Mouse (Mus musculus) midbrain, embryonic 10.5 days (tissue): ENCODE data around the gene Gngt2. TPM values are rescaled to one million over a fixed set of nuclear protein-coding genes. Genes with fewer than 3 reads are reported as not detected.

Source experiments
- DNase-seq: peaks from one replicate; pipeline ENCODE4 v3.0.0-alpha.2; 2017; ENCODE audit warnings: low spot score
- H3K27ac ChIP-seq: fragments of 300-500 bp; sonication (generic); replicated peaks from 2 replicates; pipeline ENCODE4 v1.5.1; 2016; ENCODE audit warnings: mild to moderate bottlenecking
- H3K27me3 ChIP-seq: fragments of 300-500 bp; sonication (generic); 2 replicates; pipeline ENCODE4 v1.6.1; 2016; ENCODE audit warnings: low read depth, mild to moderate bottlenecking; ENCODE audit not compliant: poor library complexity, severe bottlenecking
- H3K36me3 ChIP-seq: fragments of 300-500 bp; sonication (generic); 2 replicates; pipeline ENCODE4 v1.6.1; 2016; ENCODE audit warnings: mild to moderate bottlenecking, moderate library complexity
- H3K4me1 ChIP-seq: fragments of 300-500 bp; sonication (generic); 2 replicates; pipeline ENCODE4 v1.6.1; 2016
- H3K4me3 ChIP-seq: fragments of 300-500 bp; sonication (generic); 2 replicates; pipeline ENCODE4 v1.5.1; 2016; ENCODE audit warnings: mild to moderate bottlenecking, moderate library complexity
- H3K9me3 ChIP-seq: fragments of 300-500 bp; sonication (generic); replicated peaks from 2 replicates; pipeline ENCODE4 v1.6.1; 2016; ENCODE audit warnings: mild to moderate bottlenecking
- WGBS: fragments of 180-500 bp; shearing (Covaris S2); methylation state at CpG from one replicate; pipeline ENCODE4 v1.1.7; 2016; 5-methylcytosine and 5-hydroxymethylcytosine counted together
- polyA plus RNA-seq: library from polyadenylated mRNA; unstranded; fragments of >200 nt; fragmentation: Nextera tagmentation; extraction: Ambion mirVana; gene quantifications from 2 replicates; pipeline ENCODE4 v1.2.1, GENCODE M21; 2016

Gngt2 gene
- polyA plus RNA-seq, 1 experiment from 2014 or later: 6.1 TPM

DNA sequence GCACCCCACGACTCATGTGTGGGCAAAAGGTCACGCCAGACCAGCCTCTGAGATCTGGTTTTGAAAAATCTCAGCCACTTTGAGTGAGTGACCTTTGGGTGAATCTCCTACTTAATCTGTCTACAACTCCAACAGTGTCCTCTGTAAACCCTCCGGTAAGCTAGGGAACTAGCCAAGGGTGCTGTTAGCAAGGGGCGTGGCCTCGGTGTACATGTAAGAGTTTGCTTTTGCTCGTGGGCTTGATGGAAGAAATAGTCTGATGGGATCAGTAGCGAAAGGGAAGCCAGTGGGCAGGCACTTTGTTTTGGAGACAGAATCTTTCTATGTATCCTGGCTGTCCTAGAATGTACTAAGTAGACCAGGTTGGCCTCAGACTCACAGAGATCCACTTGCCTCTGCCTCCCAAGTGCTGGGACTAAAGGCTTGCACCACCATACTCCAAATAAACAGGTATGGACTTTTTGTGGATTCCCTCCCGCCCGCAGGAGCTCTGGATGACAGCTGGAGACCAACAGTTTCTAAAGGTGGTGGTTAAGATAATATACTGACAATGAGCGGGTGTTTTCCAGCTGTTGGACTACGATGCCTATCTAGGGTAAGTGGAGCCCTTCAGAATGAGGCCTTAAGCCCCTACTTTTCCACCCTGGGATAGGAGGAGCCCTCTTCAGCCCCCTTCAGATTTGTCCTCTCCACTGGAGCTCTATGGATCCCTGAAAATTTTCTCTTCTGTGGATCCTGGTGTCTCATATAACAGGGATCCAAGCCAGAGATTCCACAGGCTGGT lies 8.6 kb upstream of the Gngt2 start:
- no peak overlapping the region for H3K4me3 ChIP-seq
- H3K9me3 ChIP-seq: no peaks in the 10 kb centered on the region
- WGBS: 79% methylated on average over 11 of the region's 11 CpGs
- no peaks in the 10 kb centered on the region for H3K36me3 ChIP-seq
- H3K27me3 ChIP-seq: peaks cover 98% of the 10 kb centered on the region
- no peak overlapping the region for H3K27ac ChIP-seq
- H3K4me1 ChIP-seq: peaks cover 52% of the 10 kb centered on the region
- no peak for DNase-seq

DNA sequence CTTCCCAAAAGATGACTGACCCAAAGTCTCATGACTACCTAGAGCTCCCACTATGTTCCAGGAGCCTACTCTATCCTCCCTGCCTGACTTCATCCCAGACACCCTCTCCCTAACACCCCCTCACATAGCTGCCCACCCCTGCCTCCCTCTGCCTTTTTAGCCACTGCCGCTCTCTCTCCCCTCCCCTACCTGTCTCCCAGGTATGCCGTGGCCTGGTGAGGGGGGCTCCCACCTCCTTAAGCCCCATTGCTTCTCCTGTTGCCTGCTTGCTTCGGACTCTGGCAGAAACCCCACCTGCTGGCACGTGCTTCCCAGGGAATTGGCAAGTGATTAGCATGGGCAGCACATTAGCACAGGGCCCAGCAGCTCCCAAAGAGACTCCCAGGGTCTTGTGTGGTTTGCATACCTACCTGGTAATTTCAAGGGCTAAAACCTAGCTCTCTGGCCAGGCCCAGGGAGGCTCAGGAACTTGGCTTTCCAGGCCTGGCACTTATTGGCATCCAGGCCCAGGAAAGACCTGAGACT lies 7.4 kb upstream of the Gngt2 start:
- DNase-seq: no peak
- no peak overlapping the region for H3K27ac ChIP-seq
- WGBS: 32% methylated on average over 4 of the region's 4 CpGs
- H3K36me3 ChIP-seq: no peaks in the 10 kb centered on the region
- H3K4me3 ChIP-seq: no peak overlapping the region
- no peaks in the 10 kb centered on the region for H3K9me3 ChIP-seq
- H3K27me3 ChIP-seq: peaks cover 100% of the 10 kb centered on the region
- peaks cover 54% of the 10 kb centered on the region for H3K4me1 ChIP-seq

DNA sequence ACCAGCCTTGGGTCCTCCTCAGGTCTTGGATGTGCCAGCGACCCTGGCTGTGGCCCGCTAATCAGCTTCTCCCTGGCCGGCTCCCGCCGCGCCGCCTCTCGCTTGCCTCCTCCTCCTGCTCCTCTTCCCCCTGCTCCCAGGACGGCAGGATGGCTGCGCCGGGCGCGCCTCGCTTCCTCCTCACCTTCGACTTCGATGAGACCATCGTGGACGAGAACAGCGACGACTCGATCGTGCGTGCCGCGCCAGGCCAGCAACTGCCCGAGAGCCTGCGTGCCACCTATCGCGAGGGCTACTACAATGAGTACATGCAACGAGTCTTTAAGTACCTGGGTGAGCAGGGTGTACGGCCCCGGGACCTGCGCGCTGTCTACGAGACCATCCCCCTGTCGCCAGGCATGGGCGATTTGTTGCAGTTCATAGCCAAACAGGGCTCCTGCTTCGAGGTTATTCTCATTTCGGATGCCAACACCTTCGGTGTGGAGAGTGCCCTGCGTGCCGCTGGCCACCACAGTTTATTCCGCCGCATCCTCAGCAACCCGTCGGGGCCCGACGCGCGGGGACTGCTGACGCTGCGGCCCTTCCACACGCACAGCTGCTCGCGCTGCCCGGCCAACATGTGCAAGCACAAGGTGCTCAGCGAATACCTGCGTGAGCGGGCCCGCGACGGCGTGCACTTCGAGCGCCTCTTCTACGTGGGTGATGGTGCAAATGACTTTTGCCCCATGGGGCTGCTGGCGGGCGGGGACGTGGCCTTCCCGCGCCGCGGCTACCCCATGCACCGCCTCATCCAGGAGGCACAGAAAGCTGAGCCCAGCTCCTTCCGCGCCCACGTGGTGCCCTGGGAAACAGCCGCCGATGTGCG lies 6.4 kb upstream of the Gngt2 start:
- 3% methylated on average over 80 of the region's 80 CpGs for WGBS
- H3K36me3 ChIP-seq: no peaks in the 10 kb centered on the region
- H3K4me3 ChIP-seq: peak overlapping the region; percentile 43
- peaks cover 100% of the 10 kb centered on the region for H3K27me3 ChIP-seq
- no peak overlapping the region for H3K27ac ChIP-seq
- H3K4me1 ChIP-seq: peaks cover 56% of the 10 kb centered on the region
- peak; percentile 42 for DNase-seq
- H3K9me3 ChIP-seq: no peaks in the 10 kb centered on the region

DNA sequence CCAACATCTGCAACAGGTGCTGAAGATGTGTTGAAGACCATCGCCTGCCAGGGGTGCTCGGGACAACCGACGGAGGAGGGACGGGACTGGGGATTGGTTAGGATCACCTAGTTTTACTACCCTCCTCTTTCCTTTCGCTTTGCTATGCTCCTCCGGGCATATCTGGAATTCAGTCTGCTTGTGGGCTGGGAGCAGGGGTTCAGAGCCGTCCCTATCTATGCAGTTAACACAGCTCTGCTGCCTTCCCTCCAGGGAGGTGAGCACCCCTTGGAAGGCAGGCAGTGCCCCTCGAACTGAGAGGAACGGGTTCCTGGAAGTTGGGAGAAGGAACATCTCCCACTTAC lies 5.8 kb upstream of the Gngt2 start:
- no peaks in the 10 kb centered on the region for H3K36me3 ChIP-seq
- peak overlapping the region; percentile 43 for H3K4me3 ChIP-seq
- 5% methylated on average over 10 of the region's 10 CpGs for WGBS
- H3K4me1 ChIP-seq: peaks cover 59% of the 10 kb centered on the region
- H3K27ac ChIP-seq: no peak overlapping the region
- no peak for DNase-seq
- peaks cover 100% of the 10 kb centered on the region for H3K27me3 ChIP-seq
- no peaks in the 10 kb centered on the region for H3K9me3 ChIP-seq

DNA sequence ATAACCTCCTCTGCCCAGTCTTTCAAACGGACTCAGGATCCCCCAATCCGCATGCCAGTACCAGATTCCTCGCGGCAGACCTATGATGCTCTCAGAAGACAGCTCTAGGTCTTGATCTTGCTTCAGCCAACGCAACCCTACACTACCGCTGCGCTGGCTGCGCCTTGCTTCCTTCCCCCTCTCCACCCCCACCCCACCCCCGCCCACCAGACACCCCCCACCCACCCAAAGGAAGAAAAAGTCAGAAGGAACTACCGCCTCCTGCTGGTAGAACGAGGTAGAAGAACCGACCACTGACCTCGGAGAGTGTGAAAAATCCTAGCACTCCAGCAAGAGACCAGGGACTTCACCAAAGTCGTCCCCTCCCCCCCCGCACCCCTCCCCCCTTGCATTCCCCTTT lies 5.4 kb upstream of the Gngt2 start:
- Histone ChIP-seq H3K36me3 (no peaks in the 10 kb centered on the region), H3K27me3 (peaks cover 100% of the 10 kb centered on the region), H3K4me3 (0 out of 2 replicates have a peak overlapping the region, but pooled peaks have one; percentile 43), H3K9me3 (no peaks in the 10 kb centered on the region), H3K27ac (no peak overlapping the region), H3K4me1 (peaks cover 59% of the 10 kb centered on the region)
- DNase-seq: no peak
- WGBS: 3% methylated on average over 14 of the region's 15 CpGs

DNA sequence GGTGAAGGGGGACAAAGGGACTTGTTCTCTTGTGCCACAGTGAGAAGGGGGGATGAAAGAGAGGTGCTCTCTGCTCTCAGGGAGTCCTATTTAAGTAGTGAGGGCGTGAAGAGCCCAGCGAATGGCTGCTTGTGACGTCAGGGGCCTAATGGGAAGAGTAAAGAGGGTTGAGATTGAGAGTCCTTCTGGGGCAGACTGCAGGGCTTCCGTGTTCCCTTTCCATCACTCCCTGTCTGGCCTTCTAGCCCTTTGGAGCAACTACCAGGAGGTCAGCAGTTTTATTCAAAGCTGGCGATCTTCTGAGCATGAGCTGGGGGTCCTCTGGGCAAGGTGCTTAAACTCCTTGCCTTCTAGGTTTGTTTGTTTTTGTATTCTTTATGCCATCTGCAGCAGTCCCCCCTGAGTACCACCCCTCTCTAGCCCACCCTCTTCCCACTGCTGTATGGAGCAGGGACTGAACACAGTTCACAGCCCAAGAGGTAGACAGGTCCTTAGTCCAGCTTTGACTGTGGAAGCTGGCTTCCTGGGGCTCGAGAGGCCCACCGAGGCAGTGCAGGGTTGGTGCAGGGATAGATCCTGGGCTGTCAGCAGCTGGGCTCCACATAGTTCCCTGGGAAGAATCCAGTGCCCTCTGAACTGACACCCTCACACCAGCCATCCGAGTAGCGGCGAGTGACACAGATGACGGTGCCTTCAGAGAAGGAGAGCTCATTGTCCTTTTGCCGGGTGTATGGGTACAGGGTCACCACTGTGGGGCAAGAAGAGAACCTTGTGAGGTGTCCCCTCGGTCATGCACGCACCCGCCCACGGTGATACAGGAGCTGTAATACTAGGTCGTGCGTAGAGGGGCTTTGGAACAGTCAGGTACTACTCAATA lies 4.6 kb upstream of the Gngt2 start:
- no peak overlapping the region for H3K27ac ChIP-seq
- no peaks in the 10 kb centered on the region for H3K9me3 ChIP-seq
- no peak for DNase-seq
- H3K4me3 ChIP-seq: no peak overlapping the region
- 35% methylated on average over 18 of the region's 18 CpGs for WGBS
- no peaks in the 10 kb centered on the region for H3K36me3 ChIP-seq
- H3K4me1 ChIP-seq: peaks cover 59% of the 10 kb centered on the region
- peaks cover 100% of the 10 kb centered on the region for H3K27me3 ChIP-seq

DNA sequence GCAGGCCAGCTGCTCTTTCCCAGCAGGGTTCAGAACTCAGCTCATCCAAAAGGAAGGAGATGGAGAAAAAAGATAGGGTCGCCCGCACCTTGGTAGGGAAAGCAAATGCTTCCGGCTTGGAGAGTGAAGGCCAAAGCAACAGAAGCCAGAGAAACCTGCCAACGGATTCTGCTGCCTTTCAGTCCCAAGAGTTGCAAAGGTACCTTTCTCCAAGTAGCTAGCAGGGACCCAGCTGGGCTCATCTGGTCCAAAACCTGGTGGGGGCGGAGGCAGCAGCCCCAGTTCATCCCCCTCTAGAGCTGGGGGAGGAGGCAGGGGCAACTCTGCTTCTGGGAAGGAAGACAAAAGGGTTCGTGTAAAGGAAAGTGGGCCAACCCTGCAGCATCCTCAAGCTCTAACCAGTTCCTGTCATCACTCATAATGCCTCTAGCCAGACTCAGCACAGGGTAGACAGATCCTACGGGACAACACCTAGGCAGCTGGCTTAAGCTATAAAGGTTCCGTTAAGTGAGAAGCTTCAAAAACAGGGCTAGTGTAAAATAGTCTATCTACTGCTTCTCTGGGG lies 3.9 kb upstream of the Gngt2 start:
- Histone ChIP-seq H3K27me3 (peaks cover 99% of the 10 kb centered on the region), H3K4me3 (no peak overlapping the region), H3K9me3 (no peaks in the 10 kb centered on the region), H3K4me1 (peaks cover 59% of the 10 kb centered on the region), H3K27ac (no peak overlapping the region), H3K36me3 (no peaks in the 10 kb centered on the region)
- DNase-seq: no peak
- 25% methylated on average over 8 of the region's 8 CpGs for WGBS

DNA sequence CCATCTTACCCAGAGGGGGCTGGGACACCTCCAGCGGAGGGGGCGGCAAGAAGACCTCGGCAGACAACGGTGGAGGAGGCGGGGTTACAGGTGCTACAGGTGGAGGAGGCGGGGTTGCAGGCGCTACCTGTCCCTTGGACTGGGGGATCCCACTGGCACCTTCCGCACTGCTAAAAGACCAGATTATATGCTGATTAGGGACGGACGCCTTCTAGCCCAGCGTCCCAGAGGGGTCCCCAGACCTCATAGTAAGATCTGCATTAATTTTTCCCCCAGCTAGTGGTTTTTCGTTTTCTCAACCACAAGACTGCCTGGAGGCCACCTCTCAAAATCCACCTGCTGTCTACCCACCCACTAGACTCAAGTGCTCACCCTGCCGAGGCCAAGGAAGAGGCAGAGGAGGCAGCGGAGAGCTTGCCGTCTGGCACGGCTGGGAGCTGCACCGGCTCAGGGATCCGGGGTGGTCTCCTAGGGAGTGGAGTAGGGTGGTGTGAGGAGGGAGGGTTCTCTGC lies 3.3 kb upstream of the Gngt2 start:
- no peak overlapping the region for H3K27ac ChIP-seq
- no peaks in the 10 kb centered on the region for H3K36me3 ChIP-seq
- peaks cover 94% of the 10 kb centered on the region for H3K27me3 ChIP-seq
- no peaks in the 10 kb centered on the region for H3K9me3 ChIP-seq
- H3K4me3 ChIP-seq: peak overlapping the region; percentile 14
- 8% methylated on average over 18 of the region's 18 CpGs for WGBS
- peaks cover 59% of the 10 kb centered on the region for H3K4me1 ChIP-seq
- DNase-seq: peak; percentile 25

DNA sequence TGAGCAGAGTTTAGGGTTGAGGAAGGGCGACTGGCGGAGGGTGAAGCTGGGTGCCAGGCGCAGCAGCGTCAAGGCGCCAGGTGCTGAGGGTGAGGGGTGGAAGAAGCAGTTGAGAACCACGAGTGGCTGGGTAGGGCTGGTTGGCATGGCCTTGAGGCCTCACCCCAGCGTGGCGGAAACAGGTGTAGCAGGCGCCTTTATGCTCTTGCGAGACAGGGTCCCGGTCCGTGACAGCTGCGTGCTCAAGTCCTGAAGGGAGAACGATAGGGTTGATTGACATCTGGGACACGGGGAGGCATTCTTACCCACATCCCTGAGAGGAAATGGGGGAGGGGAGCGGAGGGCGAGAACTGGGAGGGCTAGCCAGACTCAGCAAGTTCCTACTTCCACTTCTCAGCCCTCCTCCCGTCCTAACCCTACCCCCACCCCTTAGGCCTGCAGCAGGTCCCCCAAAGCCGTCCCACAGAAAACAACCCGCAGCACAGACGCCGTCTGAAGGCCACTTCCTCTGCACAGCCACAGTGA lies 2.8 kb upstream of the Gngt2 start:
- peak overlapping the region; percentile 14 for H3K4me3 ChIP-seq
- H3K36me3 ChIP-seq: no peaks in the 10 kb centered on the region
- peaks cover 89% of the 10 kb centered on the region for H3K27me3 ChIP-seq
- peak; percentile 24 for DNase-seq
- no peaks in the 10 kb centered on the region for H3K9me3 ChIP-seq
- WGBS: 6% methylated on average over 22 of the region's 22 CpGs
- H3K27ac ChIP-seq: no peak overlapping the region
- H3K4me1 ChIP-seq: peaks cover 61% of the 10 kb centered on the region

DNA sequence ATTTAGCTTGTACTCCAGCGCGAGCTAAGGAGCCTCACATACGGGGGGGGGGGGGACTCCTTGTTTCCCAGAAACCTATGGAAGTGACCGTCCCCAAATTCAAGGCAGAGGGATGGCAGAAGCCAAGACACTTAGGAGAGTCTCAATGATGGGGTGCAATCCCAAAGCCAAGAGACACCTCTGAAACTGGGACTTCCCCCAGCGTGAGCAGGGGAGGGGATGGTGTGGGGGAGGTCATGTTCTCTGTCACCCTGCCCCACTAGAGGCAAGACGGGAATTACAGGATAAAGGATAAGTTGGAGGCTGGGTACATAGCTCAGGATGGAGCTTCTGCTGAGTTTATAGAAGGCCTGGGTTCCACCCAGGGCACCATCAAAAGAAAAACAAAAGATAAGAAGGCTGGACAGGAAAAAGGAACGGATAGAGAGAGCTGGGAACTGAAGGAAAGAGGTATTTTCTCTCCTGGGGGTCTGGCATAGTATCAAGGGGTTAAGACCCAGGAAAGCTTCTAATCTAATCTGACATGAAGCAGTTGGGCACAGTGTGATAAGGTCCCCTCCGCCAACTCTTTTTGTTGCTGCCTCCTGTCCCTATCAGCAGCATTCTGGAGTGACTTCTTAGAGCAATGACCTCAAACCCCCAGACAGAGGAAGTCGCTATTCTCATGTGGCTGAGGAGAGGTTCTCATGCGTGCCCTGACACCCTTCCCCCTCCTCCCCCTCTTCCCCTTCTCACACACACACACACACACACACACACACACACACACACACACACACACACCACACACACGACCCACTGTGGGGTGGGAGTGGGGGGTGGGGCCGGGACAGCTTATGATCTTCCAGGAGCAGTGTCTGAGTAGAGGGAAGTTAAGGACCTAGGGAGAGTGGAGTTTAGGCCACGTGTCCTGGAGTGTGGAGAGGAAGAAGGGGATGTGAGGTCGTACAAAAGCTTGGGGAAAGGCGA lies 2.0 kb upstream of the Gngt2 start:
- no peak overlapping the region for H3K27ac ChIP-seq
- H3K36me3 ChIP-seq: no peaks in the 10 kb centered on the region
- 19% methylated on average over 15 of the region's 15 CpGs for WGBS
- H3K9me3 ChIP-seq: no peaks in the 10 kb centered on the region
- DNase-seq: no peak
- H3K4me1 ChIP-seq: peaks cover 62% of the 10 kb centered on the region
- no peak overlapping the region for H3K4me3 ChIP-seq
- H3K27me3 ChIP-seq: peaks cover 82% of the 10 kb centered on the region

DNA sequence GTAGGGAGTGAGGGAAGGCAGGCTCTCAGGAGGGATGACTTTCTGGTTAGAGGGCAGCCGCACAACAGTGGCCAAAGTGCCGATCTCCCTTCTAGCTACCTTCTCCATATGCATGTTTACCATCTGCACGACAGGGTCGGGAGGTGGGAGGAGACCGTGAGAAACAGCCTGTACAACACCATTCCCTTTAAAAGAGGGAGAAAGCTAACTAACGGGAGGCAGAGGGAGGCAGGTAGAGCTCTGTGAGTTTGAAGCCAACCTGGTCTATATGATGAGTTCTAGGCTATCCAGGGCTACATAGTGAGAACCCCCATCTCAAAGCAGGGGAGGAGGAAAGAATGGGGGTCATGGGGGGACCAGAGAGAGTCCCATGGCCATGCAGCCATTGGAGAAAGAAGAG lies 1.2 kb upstream of the Gngt2 start:
- Histone ChIP-seq H3K27ac (no peak overlapping the region), H3K27me3 (peaks cover 82% of the 10 kb centered on the region), H3K4me3 (no peak overlapping the region), H3K36me3 (no peaks in the 10 kb centered on the region), H3K9me3 (no peaks in the 10 kb centered on the region), H3K4me1 (peaks cover 54% of the 10 kb centered on the region)
- no peak for DNase-seq
- WGBS: 56% methylated on average over 6 of the region's 6 CpGs
